Mouse (Mus musculus) intestine, embryonic 15.5 days (tissue): Measurements from ENCODE around the gene Gm44596. TPM values are rescaled to one million over a fixed set of nuclear protein-coding genes. Genes with fewer than 3 reads are reported as not detected.

ENCODE experiments used
- ATAC-seq: fragments of 200-750 bp; cut with Nextera tagmentation; 2 replicates; pipeline ENCODE4 v1.8.0; 2017; ENCODE audit warnings: moderate TSS enrichment, moderate library complexity
- H3K27ac ChIP-seq: fragments of 300-500 bp; sonication (generic); 2 replicates; pipeline ENCODE4 v1.5.1; 2015; ENCODE audit warnings: mild to moderate bottlenecking, inconsistent platforms
- H3K27me3 ChIP-seq: fragments of 300-500 bp; sonication (generic); replicated peaks from 2 replicates; pipeline ENCODE4 v1.6.1; 2015; ENCODE audit warnings: inconsistent platforms
- H3K36me3 ChIP-seq: fragments of 300-500 bp; sonication (generic); 2 replicates; pipeline ENCODE4 v1.6.1; 2015; ENCODE audit warnings: inconsistent platforms
- H3K4me1 ChIP-seq: fragments of 300-500 bp; sonication (generic); replicated peaks from 2 replicates; pipeline ENCODE4 v1.6.1; 2015; ENCODE audit warnings: inconsistent platforms
- H3K4me2 ChIP-seq: fragments of 300-500 bp; sonication (generic); replicated peaks from 2 replicates; pipeline ENCODE4 v1.6.1; 2015; ENCODE audit warnings: mild to moderate bottlenecking, inconsistent platforms
- H3K4me3 ChIP-seq: fragments of 300-500 bp; sonication (generic); replicated peaks from 2 replicates; pipeline ENCODE4 v1.5.1; 2015; ENCODE audit warnings: inconsistent platforms
- H3K9ac ChIP-seq: fragments of 300-500 bp; sonication (generic); 2 replicates; pipeline ENCODE4 v1.6.1; 2015; ENCODE audit warnings: inconsistent platforms
- H3K9me3 ChIP-seq: fragments of 300-500 bp; sonication (generic); 2 replicates; pipeline ENCODE4 v1.6.1; 2016; ENCODE audit warnings: inconsistent platforms
- WGBS: fragments of 180-500 bp; shearing (Covaris S2); methylation state at CpG from one replicate; pipeline ENCODE4 v1.1.7; 2015; 5-methylcytosine and 5-hydroxymethylcytosine counted together
- polyA plus RNA-seq: library from polyadenylated mRNA; unstranded; fragments of >200 nt; fragmentation: Nextera tagmentation; extraction: Ambion mirVana; gene quantifications from 2 replicates; pipeline ENCODE4 v1.2.1, GENCODE M21; 2015

The Gm44596 gene
- polyA plus RNA-seq, 1 experiment from 2014 or later = not detected

DNA sequence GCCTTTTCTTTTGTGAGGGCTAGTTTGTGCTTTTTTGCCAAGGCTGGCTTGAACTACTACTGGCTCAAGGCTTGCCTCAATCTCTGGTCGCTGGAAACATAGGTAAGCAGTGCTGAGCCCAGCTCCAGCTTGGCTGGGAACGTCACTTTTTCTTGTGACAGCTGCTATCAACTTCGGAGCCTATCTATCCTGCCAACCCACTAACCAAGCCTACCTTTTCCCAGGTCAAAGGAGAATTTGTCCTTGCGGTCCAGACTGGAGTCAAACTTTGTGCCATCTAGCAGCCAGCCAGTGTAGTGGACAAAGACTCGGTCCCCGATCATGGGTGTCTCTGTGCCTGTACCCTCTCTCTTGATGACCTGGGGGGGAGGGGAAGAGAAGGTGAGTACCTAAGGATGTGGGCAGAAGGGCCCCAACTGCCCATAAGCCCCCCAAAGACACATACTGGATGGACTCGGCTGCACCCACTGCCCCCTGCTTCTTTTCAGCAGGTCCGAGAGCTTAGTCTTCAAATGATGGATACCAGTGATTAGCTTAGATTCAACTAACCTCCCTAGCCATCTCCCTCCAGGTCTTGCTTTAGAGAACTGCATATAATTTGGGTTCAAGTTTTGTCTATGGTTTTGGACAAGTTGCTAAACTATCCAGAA is 61.2 kb downstream of the Gm44596 start:
- Histone ChIP-seq H3K27ac (no peak overlapping the region), H3K4me2 (peak overlapping the region; percentile 76), H3K36me3 (peaks cover 46% of the 10 kb centered on the region), H3K4me1 (peaks cover 18% of the 10 kb centered on the region), H3K27me3 (no peaks in the 10 kb centered on the region), H3K9me3 (no peaks in the 10 kb centered on the region), H3K4me3 (peak overlapping the region; percentile 95), H3K9ac (0 out of 2 replicates have a peak overlapping the region, but pooled peaks have one; percentile 0)
- ATAC-seq = no peak
- 77% methylated on average over 8 of the region's 8 CpGs for WGBS

DNA sequence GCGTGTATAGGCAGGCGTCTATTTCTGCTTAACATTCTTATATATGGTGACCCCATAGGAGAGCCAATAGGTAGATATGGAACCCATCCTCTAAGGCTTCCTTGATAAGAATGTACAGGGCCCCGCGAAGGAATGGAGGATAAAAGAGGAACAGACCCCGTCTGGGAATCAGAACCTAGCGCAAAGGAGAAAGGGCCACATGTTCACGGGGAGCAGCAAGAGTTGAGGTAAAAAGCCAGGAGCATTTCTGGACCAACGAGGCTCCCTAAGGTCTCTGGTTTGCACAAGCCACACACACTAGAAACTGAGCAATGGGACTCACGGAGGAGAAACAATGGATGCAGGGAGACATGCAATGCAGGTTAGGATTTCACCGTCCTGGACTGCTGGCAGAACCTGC is 62.0 kb downstream of the Gm44596 start:
- no peak for ATAC-seq

DNA sequence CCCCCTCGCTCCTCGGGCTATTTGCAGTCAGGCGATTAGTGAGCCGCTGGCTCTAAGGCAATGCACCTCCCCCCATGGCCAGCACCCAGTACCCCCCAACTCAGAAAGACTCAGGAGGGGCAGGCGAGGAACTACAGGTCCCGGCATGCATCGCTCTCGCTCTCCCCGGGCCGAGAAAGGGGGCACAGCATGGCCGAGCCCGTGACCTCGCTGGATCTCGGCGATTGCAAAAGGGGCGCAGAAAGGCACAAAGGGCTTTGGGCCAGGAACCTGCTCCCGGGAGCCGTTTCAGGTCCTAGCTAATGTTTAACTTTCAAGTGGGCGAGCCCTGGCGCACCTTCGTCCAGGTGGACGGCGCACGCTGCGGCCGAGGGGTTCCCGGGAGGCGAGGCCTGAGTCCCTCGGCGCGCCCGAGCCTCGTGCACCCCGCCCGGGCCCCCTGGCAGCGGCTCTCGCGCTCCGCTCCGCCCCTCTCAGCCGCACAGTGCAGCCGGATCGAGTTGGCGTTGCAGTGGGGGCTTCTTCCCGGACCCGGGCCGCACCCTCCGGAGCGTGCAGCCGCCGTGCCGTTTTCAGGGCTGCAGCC is 62.5 kb downstream of the Gm44596 start:
- Histone ChIP-seq H3K36me3 (peaks cover 33% of the 10 kb centered on the region), H3K4me3 (peak overlapping the region; percentile 95)
- ATAC-seq = peak; percentile 88

More for the DNA sequence above, 62.0 kb downstream of the Gm44596 start:
- Histone ChIP-seq H3K27me3 (no peaks in the 10 kb centered on the region), H3K27ac (peak overlapping the region; percentile 97), H3K4me3 (peak overlapping the region; percentile 95), H3K4me2 (peak overlapping the region; percentile 76), H3K9me3 (no peaks in the 10 kb centered on the region), H3K4me1 (peaks cover 18% of the 10 kb centered on the region), H3K36me3 (peaks cover 38% of the 10 kb centered on the region), H3K9ac (peak overlapping the region; percentile 96)
- 2% methylated on average over 10 of the region's 10 CpGs for WGBS

DNA sequence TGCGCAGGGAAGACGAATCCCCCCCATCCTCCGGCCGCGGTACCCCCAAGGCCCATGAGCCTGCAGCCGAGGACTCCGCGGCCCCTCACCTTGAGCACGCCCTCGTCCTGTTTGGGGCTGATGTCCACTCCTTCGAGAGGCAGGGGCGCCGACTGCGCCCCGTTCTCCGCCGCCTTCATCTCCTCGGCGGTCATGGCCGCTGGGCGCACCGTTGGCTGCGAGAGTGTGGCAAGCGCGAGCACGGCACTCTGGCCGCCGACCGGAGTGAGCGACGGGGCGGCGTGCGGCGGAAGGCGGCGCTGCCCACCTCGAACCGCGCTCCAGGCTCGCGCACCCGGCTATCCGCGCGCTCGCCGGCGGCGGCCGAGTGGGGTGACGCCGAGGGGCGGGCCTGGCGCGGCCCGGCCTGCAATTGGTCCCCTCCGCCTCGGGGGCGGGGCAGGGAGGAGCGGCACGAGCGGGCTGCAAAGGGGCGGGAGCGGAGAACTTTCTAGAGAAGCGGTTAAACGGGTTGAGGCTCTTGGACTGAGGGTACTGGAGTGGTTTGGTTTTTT is 63.1 kb downstream of the Gm44596 start, which contains the start of gene Fkbp4:
Gene Fkbp4 (minus strand): TSS at position 361 of the 554 bp plus-strand sequence.
- Histone ChIP-seq H3K9ac (peak within 1 kb of the TSS; percentile 96), H3K36me3 (peaks cover 27% of the 10 kb centered on the region), H3K27me3 (no peaks in the 10 kb centered on the region), H3K27ac (peak within 1 kb of the TSS; percentile 97), H3K4me2 (peak within 1 kb of the TSS; percentile 76), H3K4me1 (peaks cover 18% of the 10 kb centered on the region), H3K4me3 (peak within 1 kb of the TSS; percentile 95), H3K9me3 (no peaks in the 10 kb centered on the region)
- peak; percentile 95 for ATAC-seq
- WGBS = under 1% methylated on average over 67 of the region's 67 CpGs

More for the DNA sequence above, 62.5 kb downstream of the Gm44596 start:
- peak overlapping the region; percentile 76 for H3K4me2 ChIP-seq
- H3K9ac ChIP-seq = peak overlapping the region; percentile 96
- peak overlapping the region; percentile 97 for H3K27ac ChIP-seq
- H3K27me3 ChIP-seq = no peaks in the 10 kb centered on the region
- under 1% methylated on average over 51 of the region's 52 CpGs for WGBS
- no peaks in the 10 kb centered on the region for H3K9me3 ChIP-seq
- peaks cover 18% of the 10 kb centered on the region for H3K4me1 ChIP-seq

DNA sequence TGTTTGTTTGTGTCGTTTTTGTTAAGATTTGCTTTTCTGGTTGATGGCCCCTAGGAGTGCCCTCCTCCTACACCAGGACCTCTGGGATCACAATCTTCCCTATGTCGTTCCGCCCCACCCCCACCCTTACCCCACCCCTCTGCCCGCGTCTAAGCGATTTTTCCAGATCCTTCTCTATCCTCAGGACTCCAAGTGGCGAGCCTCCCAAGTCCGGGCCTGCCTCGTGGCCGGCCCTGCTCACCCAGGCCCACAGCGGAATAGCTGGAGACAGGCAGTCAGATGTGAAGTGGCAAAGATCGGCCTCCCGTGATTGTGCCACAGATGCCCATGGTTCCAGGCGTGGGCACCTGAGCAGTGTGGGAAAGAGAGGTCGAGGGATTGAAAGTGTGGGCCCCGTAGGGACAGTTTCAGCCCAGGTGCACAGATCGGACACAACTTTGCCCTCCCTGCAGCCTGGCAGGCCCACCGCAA is 63.6 kb downstream of the Gm44596 start:
- Histone ChIP-seq H3K4me3 (peak overlapping the region; percentile 95), H3K9me3 (no peaks in the 10 kb centered on the region), H3K27me3 (no peaks in the 10 kb centered on the region), H3K4me2 (peak overlapping the region; percentile 76), H3K4me1 (peaks cover 18% of the 10 kb centered on the region), H3K9ac (peak overlapping the region; percentile 52), H3K27ac (peak overlapping the region; percentile 97), H3K36me3 (peaks cover 24% of the 10 kb centered on the region)
- 20% methylated on average over 18 of the region's 18 CpGs for WGBS
- ATAC-seq = peak; percentile 56

DNA sequence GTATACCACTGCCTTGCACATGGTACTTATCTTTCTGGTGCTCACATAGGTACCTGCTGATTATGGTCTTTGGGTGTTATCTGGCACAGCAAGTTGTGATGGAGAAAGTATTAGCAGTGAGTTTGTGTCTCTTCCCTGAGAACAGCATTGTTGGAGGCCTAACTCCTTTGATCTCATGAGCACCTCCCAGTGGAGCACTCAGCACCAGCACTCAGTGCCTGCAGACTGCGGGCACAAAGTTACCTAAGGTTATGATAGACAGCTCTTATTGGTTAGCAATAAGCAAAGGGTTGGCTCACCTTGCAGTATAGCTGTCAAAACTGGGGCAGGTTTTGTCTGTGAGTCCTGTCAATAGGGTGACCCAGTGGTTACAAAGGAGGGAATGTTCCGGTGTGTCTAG is 64.9 kb downstream of the Gm44596 start:
- Histone ChIP-seq H3K9me3 (no peaks in the 10 kb centered on the region), H3K27me3 (no peaks in the 10 kb centered on the region), H3K9ac (no peak overlapping the region), H3K4me1 (peaks cover 17% of the 10 kb centered on the region), H3K4me3 (no peak overlapping the region), H3K36me3 (peaks cover 11% of the 10 kb centered on the region), H3K4me2 (no peak overlapping the region), H3K27ac (no peak overlapping the region)
- ATAC-seq = no peak
- 81% methylated on average over 2 of the region's 2 CpGs for WGBS

DNA sequence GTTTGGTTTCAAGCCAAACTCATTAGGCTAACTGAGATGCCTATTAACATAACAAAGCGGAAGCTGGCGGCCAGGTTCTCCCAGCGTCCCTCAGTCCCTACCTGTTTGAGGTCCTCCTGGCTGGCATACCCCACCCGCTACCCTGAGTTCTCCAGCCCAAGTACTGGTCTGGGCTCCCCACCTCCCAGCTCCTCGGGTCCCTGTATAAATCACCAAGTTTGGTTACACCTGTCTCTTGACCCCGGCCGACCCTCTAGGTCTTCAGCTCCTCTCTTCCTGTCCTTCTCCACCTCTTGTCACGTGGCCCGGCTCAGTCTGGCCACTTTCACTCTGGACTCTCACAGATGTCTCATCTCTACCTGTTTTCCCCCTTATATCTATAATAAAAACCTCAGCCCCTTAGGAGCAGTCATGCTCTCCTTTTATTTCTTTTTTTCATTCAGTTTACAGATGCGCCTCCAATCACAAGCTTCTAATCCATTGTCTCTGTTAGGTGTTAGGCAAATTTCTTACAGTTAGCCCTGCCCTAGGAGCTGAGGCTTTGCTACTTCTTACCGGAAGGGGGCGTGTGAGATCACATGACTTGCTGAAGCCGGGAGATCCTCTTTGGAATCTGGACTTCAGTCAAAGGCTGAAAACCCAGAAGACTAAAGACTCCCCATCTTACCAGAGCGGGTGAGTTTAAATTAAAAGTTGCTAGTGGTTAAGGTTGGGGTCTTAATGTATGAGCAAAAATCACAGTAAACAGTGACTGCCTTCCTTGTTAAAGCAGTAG is 70.6 kb downstream of the Gm44596 start:
- Histone ChIP-seq H3K36me3 (no peaks in the 10 kb centered on the region), H3K4me3 (no peak overlapping the region), H3K9me3 (no peaks in the 10 kb centered on the region), H3K9ac (no peak overlapping the region), H3K4me2 (0 out of 2 replicates have a peak overlapping the region, but pooled peaks have one; percentile 26), H3K27ac (no peak overlapping the region), H3K4me1 (no peaks in the 10 kb centered on the region), H3K27me3 (no peaks in the 10 kb centered on the region)
- ATAC-seq = peak; percentile 87
- 18% methylated on average over 14 of the region's 14 CpGs for WGBS

DNA sequence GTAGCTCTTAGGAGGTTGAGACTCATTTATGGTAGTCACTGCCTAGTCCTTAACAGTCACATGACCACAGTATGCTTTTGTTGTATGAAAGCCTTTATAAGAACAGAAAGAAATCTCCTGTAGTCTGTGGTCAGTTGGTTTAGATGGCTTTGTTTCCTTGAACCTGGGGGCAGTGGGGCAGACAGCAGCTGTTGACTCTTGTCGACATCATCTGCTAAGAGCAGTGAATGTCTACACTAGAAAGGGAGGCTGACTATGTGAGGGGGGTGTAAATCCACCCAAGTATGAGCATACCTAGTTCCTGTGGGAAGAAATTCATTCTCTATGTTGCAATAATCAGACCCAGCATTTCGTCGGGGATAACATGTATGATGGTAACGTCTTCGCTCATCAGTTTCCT is 71.8 kb downstream of the Gm44596 start:
- Histone ChIP-seq H3K27ac (no peak overlapping the region), H3K27me3 (no peaks in the 10 kb centered on the region), H3K9me3 (no peaks in the 10 kb centered on the region), H3K4me2 (no peak overlapping the region), H3K36me3 (no peaks in the 10 kb centered on the region), H3K4me1 (no peaks in the 10 kb centered on the region), H3K4me3 (no peak overlapping the region), H3K9ac (no peak overlapping the region)
- ATAC-seq = no peak
- WGBS = 93% methylated on average over 5 of the region's 5 CpGs

DNA sequence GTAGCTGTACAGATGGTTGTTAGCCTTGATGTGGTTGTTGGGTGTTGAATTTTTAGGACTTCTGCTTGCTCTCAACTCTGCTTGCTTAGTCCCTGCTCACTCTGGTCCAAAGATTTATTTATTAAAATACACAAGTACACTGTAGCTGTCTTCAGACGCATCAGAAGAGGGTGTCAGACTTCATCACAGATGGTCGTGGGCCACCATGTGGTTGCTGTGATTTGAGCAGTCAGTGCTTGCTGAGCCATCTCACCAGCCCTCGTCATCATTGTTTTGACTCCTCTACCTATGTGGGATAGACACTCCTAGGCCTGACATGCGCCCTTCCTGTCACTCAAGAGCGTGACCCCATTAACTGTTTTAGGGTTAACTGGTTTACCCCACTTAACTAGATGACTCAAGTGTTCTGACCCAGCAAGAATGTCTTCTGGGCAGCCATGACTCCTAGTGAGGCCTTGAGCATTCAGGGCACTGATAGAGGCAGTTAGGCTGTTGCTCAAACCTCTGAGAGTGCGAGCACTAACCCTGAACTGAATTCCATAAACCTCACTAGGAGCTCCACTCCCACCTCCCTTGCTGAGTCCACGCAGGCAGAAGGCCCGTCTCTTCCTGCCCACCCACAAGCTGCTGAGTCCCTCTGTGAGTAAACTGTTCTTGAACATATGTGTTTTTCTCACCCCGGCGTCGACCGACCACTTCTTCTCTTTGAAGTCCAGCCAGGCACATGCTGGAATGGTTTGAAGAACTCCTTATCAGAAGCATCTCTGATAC is 80.7 kb downstream of the Gm44596 start:
- Histone ChIP-seq H3K27me3 (no peaks in the 10 kb centered on the region), H3K4me2 (no peak overlapping the region), H3K9ac (no peak overlapping the region), H3K27ac (no peak overlapping the region), H3K4me1 (no peaks in the 10 kb centered on the region), H3K4me3 (no peak overlapping the region), H3K36me3 (no peaks in the 10 kb centered on the region), H3K9me3 (no peaks in the 10 kb centered on the region)
- ATAC-seq = no peak
- 70% methylated on average over 12 of the region's 12 CpGs for WGBS
